Mouse (Mus musculus) MEL (cell line): ENCODE data around the gene Pacsin1.

Experiments used
- CHD1 ChIP-seq: IDR thresholded peaks from 2 replicates; pipeline ENCODE4 v1.6.1; 2012; ENCODE audit warnings: low read depth, mild to moderate bottlenecking, inconsistent platforms, low read length, improper control_type of control experiment
- CHD2 ChIP-seq: IDR thresholded peaks from 2 replicates; pipeline ENCODE4 v1.6.1; 2011; ENCODE audit warnings: low read length, improper control_type of control experiment
- CTCF ChIP-seq, 3 experiments: IDR thresholded peaks in 2 of 3; conservative IDR thresholded peaks in 1 of 3; 2 replicates each; pipeline ENCODE4 v1.5.1; 2011 to 2012; ENCODE audit warnings: low read length in 3 of 3, low read depth in 2 of 3, mild to moderate bottlenecking in 2 of 3, improper control_type of control experiment in 1 of 3, inconsistent platforms in 1 of 3, mixed read lengths in 1 of 3, moderate library complexity in 1 of 3; ENCODE audit not compliant: control insufficient read depth in 1 of 3, insufficient read depth in 1 of 3, poor library complexity in 1 of 3, severe bottlenecking in 1 of 3
- EP300 ChIP-seq, 2 experiments: IDR thresholded peaks; 2 replicates each; pipeline ENCODE4 v1.6.1; 2011; ENCODE audit warnings: improper control_type of control experiment in 2 of 2, low read length in 2 of 2, low read depth in 1 of 2, mild to moderate bottlenecking in 1 of 2
- GATA1 ChIP-seq: IDR thresholded peaks from 2 replicates; pipeline ENCODE4 v1.6.1; 2011; ENCODE audit warnings: low read depth, low read length, improper control_type of control experiment
- HCFC1 ChIP-seq: IDR thresholded peaks from 2 replicates; pipeline ENCODE4 v1.6.1; 2012; ENCODE audit warnings: low read depth, mild to moderate bottlenecking, inconsistent platforms, low read length, improper control_type of control experiment, moderate library complexity
- MYC ChIP-seq: IDR thresholded peaks from 2 replicates; pipeline ENCODE4 v1.6.1; 2011; ENCODE audit warnings: low read depth, mild to moderate bottlenecking, low read length, improper control_type of control experiment, moderate library complexity
- NELFE ChIP-seq: IDR thresholded peaks from 2 replicates; pipeline ENCODE4 v1.6.1; 2011; ENCODE audit warnings: low read depth, low read length, improper control_type of control experiment
- NRF1 ChIP-seq: IDR thresholded peaks from 2 replicates; pipeline ENCODE4 v1.6.1; 2014; ENCODE audit warnings: low read depth, mild to moderate bottlenecking, inconsistent platforms, low read length, improper control_type of control experiment, moderate library complexity; ENCODE audit not compliant: poor library complexity, insufficient read depth, severe bottlenecking
- POLR2A ChIP-seq, 2 experiments: IDR thresholded peaks; 2 replicates each; pipeline ENCODE4 v1.6.1; 2011 to 2012; ENCODE audit warnings: low read length in 2 of 2, mild to moderate bottlenecking in 2 of 2, control low read depth in 1 of 2, improper control_type of control experiment in 1 of 2, low read depth in 1 of 2, moderate library complexity in 1 of 2; ENCODE audit not compliant: control insufficient read depth in 1 of 2, insufficient read depth in 1 of 2, poor library complexity in 1 of 2
- USF1 ChIP-seq: IDR thresholded peaks from 2 replicates; pipeline ENCODE4 v1.6.1; 2014; ENCODE audit warnings: low read depth, mild to moderate bottlenecking, inconsistent platforms, low read length, improper control_type of control experiment, moderate library complexity
- USF2 ChIP-seq, 2 experiments: IDR thresholded peaks; 2 replicates each; pipeline ENCODE4 v1.6.1; 2011 to 2012; ENCODE audit warnings: improper control_type of control experiment in 2 of 2, low read length in 2 of 2, borderline replicate concordance in 1 of 2, inconsistent platforms in 1 of 2, low read depth in 1 of 2, mild to moderate bottlenecking in 1 of 2; ENCODE audit not compliant: insufficient read depth in 1 of 2
- ZMIZ1 ChIP-seq: IDR thresholded peaks from 2 replicates; pipeline ENCODE4 v1.6.1; 2012; ENCODE audit warnings: low read depth, mild to moderate bottlenecking, inconsistent platforms, low read length, improper control_type of control experiment, moderate library complexity

DNA sequence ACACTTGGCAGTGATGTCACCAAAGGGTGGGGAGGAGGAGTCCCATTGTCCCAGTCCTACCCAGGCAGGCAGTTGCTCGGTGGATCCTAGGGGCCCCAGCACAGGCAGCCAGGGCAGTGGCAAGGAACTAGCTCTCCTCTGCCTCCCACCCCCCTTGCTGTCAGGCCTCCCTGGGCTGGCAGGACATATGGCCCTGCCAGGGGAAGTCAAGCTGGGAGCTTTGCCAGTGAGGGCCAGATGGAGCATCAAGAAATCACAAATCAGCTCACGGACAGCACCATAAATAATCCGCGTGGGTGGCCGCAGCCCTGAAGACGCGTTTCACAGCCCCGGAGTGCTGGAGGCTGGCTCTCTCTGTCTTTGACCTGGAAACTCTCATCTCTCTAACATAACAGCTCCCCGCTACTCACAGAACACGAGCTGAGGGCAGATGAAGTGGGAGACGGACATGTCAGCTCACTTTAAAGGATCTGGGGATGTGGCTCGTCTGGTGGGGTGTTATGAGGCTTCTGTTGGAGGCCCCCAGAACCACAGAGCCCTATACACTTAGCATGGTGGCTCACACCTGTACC, 12.7 kb upstream of the Pacsin1 start:
- no peak for TF ChIP-seq HCFC1
- no peak for TF ChIP-seq USF2 (IDR thresholded peaks at IDR 0.05; ENCODE audit: borderline replicate concordance in 1 of 2, insufficient read depth in 1 of 2, low read depth in 1 of 2, low read length in 2 of 2)
- TF ChIP-seq EP300 (IDR thresholded peaks at IDR 0.05; ENCODE audit: low read depth in 1 of 2, low read length in 2 of 2) = no peak
- no peak for TF ChIP-seq MYC
- TF ChIP-seq CTCF (IDR thresholded peaks at IDR 0.05 in 2 of 3, conservative IDR thresholded peaks at IDR 0.05 in 1 of 3; ENCODE audit: control insufficient read depth in 1 of 3, insufficient read depth in 1 of 3, low read depth in 2 of 3, low read length in 3 of 3, poor library complexity in 1 of 3, severe bottlenecking in 1 of 3) = no peak
- TF ChIP-seq NELFE = no peak
- TF ChIP-seq CHD2 = no peak
- no peak for TF ChIP-seq USF1
- TF ChIP-seq NRF1 = no peak
- no peak for TF ChIP-seq GATA1
- TF ChIP-seq ZMIZ1 = no peak
- TF ChIP-seq CHD1 = no peak
- no peak for TF ChIP-seq POLR2A (IDR thresholded peaks at IDR 0.05; ENCODE audit: control insufficient read depth in 1 of 2, insufficient read depth in 1 of 2, low read depth in 1 of 2, low read length in 2 of 2, poor library complexity in 1 of 2)
